In the genomic region with DNA sequence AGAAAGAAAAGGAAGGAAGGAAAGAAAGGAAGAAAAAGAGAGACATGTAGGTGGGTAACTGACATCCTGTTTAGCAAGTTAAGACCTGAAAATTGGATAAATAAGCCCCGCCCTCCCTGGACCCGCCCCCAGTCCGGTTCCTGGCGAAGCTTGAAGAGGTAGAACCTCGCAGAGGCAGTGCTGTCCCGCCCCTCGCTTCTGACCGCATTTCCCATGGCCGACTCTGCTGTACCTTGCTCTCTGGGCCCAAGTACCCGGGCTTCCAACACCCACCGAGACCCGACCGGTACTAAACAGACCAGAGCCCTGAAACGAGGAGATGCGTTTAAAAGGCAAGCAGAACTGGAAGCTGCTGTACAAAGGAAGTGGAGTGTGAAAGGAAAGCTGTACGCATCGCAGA, we compare ENCODE assay signal across 13 mouse cellular contexts. TPM values are rescaled to one million over a fixed set of nuclear protein-coding genes. Genes with fewer than 3 reads are reported as not detected.
DNase-seq lines count a peak whose midpoint lies in the region; ATAC-seq and TF ChIP-seq lines count a peak whose summit lies in the region.
"Had no signal": no experiment of that assay in that cellular context is flagged by ENCODE, and none has a peak within 500 bp of the region (broad histone marks: within the 10 kb centered on the region; RNA-seq: fewer than 3 reads in every experiment).

No protein-coding gene starts in this region.

- H3K9ac ChIP-seq in CH12.LX (ENCODE audit: insufficient read depth, low read depth): 0 out of 2 replicates have a peak overlapping the region, but pooled peaks have one; percentile 18
- H3K9ac ChIP-seq in kidney, embryonic 15.5 days: no peak overlapping the region

- dilution Hi-C loops in CH12.LX (cut with MboI; ENCODE audit: extremely low pct_ligation_motif_present, extremely low pct_unique_long_range_greater_than_20kb, low sequenced_read_pairs): no loop called here

- TF ChIP-seq RAD21 in CH12.LX (IDR thresholded peaks at IDR 0.05; ENCODE audit: low read depth, low read length): no peak

- ATAC-seq in kidney, embryonic 15.5 days (replicated peaks; ENCODE audit: low FRiP score): no peak
- ATAC-seq: hindbrain, embryonic 16.5 days had no signal

- no peaks in the 10 kb centered on the region for H3K9me3 ChIP-seq in CH12.LX (replicated peaks; ENCODE audit: low read length)
- H3K9me3 ChIP-seq in kidney, embryonic 15.5 days (replicated peaks): no peaks in the 10 kb centered on the region

- H3K27ac ChIP-seq in CH12.LX (ENCODE audit: insufficient read depth, low read depth): no peak overlapping the region
- H3K27ac ChIP-seq in kidney, embryonic 15.5 days: peak overlapping the region; percentile 64
- no peak overlapping the region for H3K27ac ChIP-seq in small intestine, adult 2 months (ENCODE audit: insufficient read depth, low read depth, low read length)

- WGBS in kidney, embryonic 15.5 days: 32% methylated on average over 17 of the region's 17 CpGs
- 15% methylated on average over 17 of the region's 17 CpGs for WGBS in small intestine, adult 2 months

- peaks cover 3 to 7% of the 10 kb centered on the region in 2 experiments; a peak in 3 of 4 replicates for H3K4me1 ChIP-seq in CH12.LX (ENCODE audit: control insufficient read depth in 1 of 2, insufficient read depth in 2 of 2)
- peaks cover 8% of the 10 kb centered on the region for H3K4me1 ChIP-seq in kidney, embryonic 15.5 days
- H3K4me1 ChIP-seq in small intestine, adult 2 months (ENCODE audit: control insufficient read depth, insufficient read depth, insufficient read length, low read length): no peaks in the 10 kb centered on the region

- 0 out of 2 replicates have a peak overlapping the region, but pooled peaks have one; percentile 25 for H3K4me2 ChIP-seq in CH12.LX (ENCODE audit: insufficient read depth, low read depth, poor library complexity, severe bottlenecking)
- peak overlapping the region; percentile 57 for H3K4me2 ChIP-seq in kidney, embryonic 15.5 days

- no peaks in the 10 kb centered on the region for H3K79me2 ChIP-seq in CH12.LX (replicated peaks; ENCODE audit: control insufficient read depth, extremely low read depth, insufficient read depth, poor library complexity, severe bottlenecking)

- H3K36me3 ChIP-seq in CH12.LX (replicated peaks in 1 of 2; ENCODE audit: control insufficient read depth in 1 of 2, insufficient read depth in 1 of 2, low read length in 1 of 2): no peaks in the 10 kb centered on the region
- no peaks in the 10 kb centered on the region for H3K36me3 ChIP-seq in kidney, embryonic 15.5 days
- H3K36me3 ChIP-seq in small intestine, adult 2 months (ENCODE audit: control insufficient read depth, insufficient read depth, low read length): no peaks in the 10 kb centered on the region

- no peak overlapping the region for H3K4me3 ChIP-seq in CH12.LX (replicated peaks in 1 of 3; ENCODE audit: low read depth in 2 of 3, low read length in 2 of 3, poor library complexity in 1 of 3)
- peak overlapping the region; percentile 28 for H3K4me3 ChIP-seq in kidney, embryonic 15.5 days (replicated peaks)
- peak overlapping the region; percentile 24 for H3K4me3 ChIP-seq in small intestine, adult 2 months (ENCODE audit: low read depth, low read length)

- TF ChIP-seq EP300 in CH12.LX (IDR thresholded peaks at IDR 0.05; ENCODE audit: low read length): no peak

- peaks cover 2% of the 10 kb centered on the region for H3K27me3 ChIP-seq in CH12.LX (replicated peaks)
- H3K27me3 ChIP-seq in kidney, embryonic 15.5 days: no peaks in the 10 kb centered on the region
- no peaks in the 10 kb centered on the region for H3K27me3 ChIP-seq in small intestine, adult 2 months (ENCODE audit: control insufficient read depth, insufficient read depth, low read length)

- in situ Hi-C loops in CH12.LX (cut with MboI; ENCODE audit: low pct_ligation_motif_present, low pct_unique_long_range_greater_than_20kb, low sequenced_read_pairs): no loop called here

- TF ChIP-seq CTCF in CH12.LX (conservative IDR thresholded peaks at IDR 0.05 in 1 of 2, IDR thresholded peaks at IDR 0.05 in 1 of 2; ENCODE audit: low read depth in 2 of 2, low read length in 2 of 2): no peak
- TF ChIP-seq CTCF in small intestine, adult 2 months (IDR thresholded peaks at IDR 0.05; ENCODE audit: extremely low read depth, insufficient read length, insufficient replicate concordance, low read depth, low read length): no peak

- TF ChIP-seq POLR2A in CH12.LX (IDR thresholded peaks at IDR 0.05; ENCODE audit: low read depth, low read length): no peak
- TF ChIP-seq POLR2A in small intestine, adult 2 months (IDR thresholded peaks at IDR 0.05; ENCODE audit: low read depth, low read length): no peak

- peak; percentile 31 for DNase-seq in adrenal gland, postnatal 14 days
- DNase-seq in adrenal gland, adult 2 months: no peak
- peak; percentile 34 for DNase-seq in CH12.LX (ENCODE audit: extremely low read depth)
- no peak for DNase-seq in yolk sac, embryonic 10.5 days (ENCODE audit: low spot score)
- no peak for DNase-seq in ovary, adult 18-20 months (ENCODE audit: low spot score)
- no peak for DNase-seq in MN1 (ENCODE audit: low spot score)
- DNase-seq: cerebellum, adult 11-12 months; heart, adult 11 months had no signal

TF ChIP-seq in CH12.LX, 34 proteins besides CTCF, POLR2A, EP300 and RAD21:
- TF ChIP-seq CHD2 (IDR thresholded peaks at IDR 0.05; ENCODE audit: low read length) (no peak), MAZ (IDR thresholded peaks at IDR 0.05; ENCODE audit: low read depth, low read length) (no peak), IRF4 (IDR thresholded peaks at IDR 0.05; ENCODE audit: low read depth, low read length) (no peak), TCF12 (IDR thresholded peaks at IDR 0.05; ENCODE audit: low read depth, low read length) (0 out of 2 replicates have a peak, but pooled peaks have one; percentile 19)

RNA-seq across cellular contexts. Expression of a gene that starts 11.7 kb away (rescaled TPM):
- not detected in 2 replicates for total RNA-seq in adrenal gland, postnatal 14 days (2021)
- not detected for total RNA-seq in adrenal gland, adult 2 months (2021)
- not detected in 2 replicates for polyA plus RNA-seq in adrenal gland, adult 2 months (2012; rRNA removed)
- total RNA-seq in CH12.LX (2012; rRNA removed) (not detected in 2 replicates), CH12.LX (2014; rRNA removed) (not detected in 2 replicates)
- polyA plus RNA-seq in CH12.LX (2012; ENCODE audit: insufficient read length, low read depth): not detected in 2 replicates
- polyA plus RNA-seq in kidney, embryonic 15.5 days (2015; fragmentation: Nextera tagmentation; extraction: Ambion mirVana): not detected in 2 replicates
- not detected in 2 replicates for polyA plus RNA-seq in small intestine, adult 2 months (2012; rRNA removed)
- total RNA-seq: left cerebral cortex, postnatal 36 days had no signal
- polyA plus RNA-seq: embryonic facial prominence, embryonic 14.5 days; hindbrain, embryonic 16.5 days had no signal

RNA-seq across cellular contexts. Expression of a gene that starts 25.6 kb away (rescaled TPM):
- total RNA-seq in adrenal gland, postnatal 14 days (2021): 1.3 and 2.8 TPM in 2 replicates
- total RNA-seq in adrenal gland, adult 2 months (2021): 1 to 10 TPM; 1.1 to 3.2 TPM
- 1.9 and 6.1 TPM in 2 replicates for polyA plus RNA-seq in adrenal gland, adult 2 months (2012; rRNA removed)
- total RNA-seq in CH12.LX (2012; rRNA removed) (1.9 and 3.5 TPM in 2 replicates), CH12.LX (2014; rRNA removed) (not detected in 2 replicates)
- polyA plus RNA-seq in CH12.LX (2012; ENCODE audit: insufficient read length, low read depth): not detected in 2 replicates
- 0.45 and 1.2 TPM in 2 replicates for polyA plus RNA-seq in kidney, embryonic 15.5 days (2015; fragmentation: Nextera tagmentation; extraction: Ambion mirVana)
- 226 and 874 TPM in 2 replicates for polyA plus RNA-seq in small intestine, adult 2 months (2012; rRNA removed)

RNA-seq across cellular contexts. Expression of a gene that starts 25.7 kb away (rescaled TPM):
- total RNA-seq in adrenal gland, postnatal 14 days (2021): 0.22 and 0.49 TPM in 2 replicates
- total RNA-seq in adrenal gland, adult 2 months (2021): under 1 TPM; 0.12 to 0.21 TPM
- 0.27 and 0.73 TPM in 2 replicates for polyA plus RNA-seq in adrenal gland, adult 2 months (2012; rRNA removed)
- total RNA-seq in CH12.LX (2012; rRNA removed) (not detected in 2 replicates), CH12.LX (2014; rRNA removed) (not detected in 2 replicates)
- polyA plus RNA-seq in CH12.LX (2012; ENCODE audit: insufficient read length, low read depth): not detected in 2 replicates
- 3.8 and 3.9 TPM in 2 replicates for polyA plus RNA-seq in kidney, embryonic 15.5 days (2015; fragmentation: Nextera tagmentation; extraction: Ambion mirVana)
- polyA plus RNA-seq in small intestine, adult 2 months (2012; rRNA removed): 0.04 TPM in 1 of 2 replicates, not detected in the other

RNA-seq across cellular contexts. Expression of a gene that starts 28.5 kb away (rescaled TPM):
- 167 and 170 TPM in 2 replicates for total RNA-seq in adrenal gland, postnatal 14 days (2021)
- total RNA-seq in adrenal gland, adult 2 months (2021): 100 to 1,000 TPM; 165 to 171 TPM
- 161 and 235 TPM in 2 replicates for polyA plus RNA-seq in adrenal gland, adult 2 months (2012; rRNA removed)
- total RNA-seq in CH12.LX (2012; rRNA removed): 191 and 195 TPM in 2 replicates
- total RNA-seq in CH12.LX (2014; rRNA removed): 155 and 161 TPM in 2 replicates
- polyA plus RNA-seq in CH12.LX (2012; ENCODE audit: insufficient read length, low read depth): 238 and 279 TPM in 2 replicates
- polyA plus RNA-seq in kidney, embryonic 15.5 days (2015; fragmentation: Nextera tagmentation; extraction: Ambion mirVana): 351 and 362 TPM in 2 replicates
- 37.2 and 66.7 TPM in 2 replicates for polyA plus RNA-seq in small intestine, adult 2 months (2012; rRNA removed)

RNA-seq across cellular contexts. Expression of a gene that starts 42.7 kb away (rescaled TPM):
- total RNA-seq in adrenal gland, postnatal 14 days (2021): 29.0 and 29.9 TPM in 2 replicates
- 10 to 100 TPM; 22.5 to 23.7 TPM for total RNA-seq in adrenal gland, adult 2 months (2021)
- 22.2 and 27.2 TPM in 2 replicates for polyA plus RNA-seq in adrenal gland, adult 2 months (2012; rRNA removed)
- total RNA-seq in CH12.LX (2012; rRNA removed): 68.4 and 82.5 TPM in 2 replicates
- total RNA-seq in CH12.LX (2014; rRNA removed): 79.3 and 86.0 TPM in 2 replicates
- 97.7 and 98.8 TPM in 2 replicates for polyA plus RNA-seq in CH12.LX (2012; ENCODE audit: insufficient read length, low read depth)
- polyA plus RNA-seq in kidney, embryonic 15.5 days (2015; fragmentation: Nextera tagmentation; extraction: Ambion mirVana): 58.4 and 59.3 TPM in 2 replicates
- 11.8 and 27.0 TPM in 2 replicates for polyA plus RNA-seq in small intestine, adult 2 months (2012; rRNA removed)

Comparison
In these comparisons a context has a peak if more than half of its experiments do, and no peak if none do; other contexts are left out.
1. DNase-seq: peak in adrenal gland, postnatal 14 days (single experiment) and CH12.LX (single experiment); none in adrenal gland, adult 2 months (single experiment), yolk sac, embryonic 10.5 days (single experiment), ovary, adult 18-20 months (single experiment) and MN1 (single experiment).
2. H3K4me3 ChIP-seq: peak in kidney, embryonic 15.5 days (single experiment) and small intestine, adult 2 months (single experiment); none in CH12.LX (0 of 3).
3. RNA of a gene that starts 25.6 kb away (polyA plus RNA-seq): 226 to 874 TPM in small intestine, adult 2 months; 1.9 to 6.1 TPM in adrenal gland, adult 2 months, 0.45 to 1.2 TPM in kidney, embryonic 15.5 days and not detected in CH12.LX; every median in the first group is over 10 times any median in the second.